Mouse (Mus musculus): ENCODE measurements around the gene Elmod3. TPM values are rescaled to one million over a fixed set of nuclear protein-coding genes. Genes with fewer than 3 reads are reported as not detected.

Gene Elmod3
- total and polyA plus RNA-seq, 2 experiments from 2014 or later, result 16.0 to 18.3 TPM

GRCm38 (mm10) chr6:72598791-72599557 is 761 bp upstream of the Elmod3 start:
- no peaks in the 10 kb centered on the region for H3K27me3 ChIP-seq (ENCODE audit: insufficient read depth, low read length)
- TF ChIP-seq CTCF (IDR thresholded peaks at IDR 0.05), result no peak
- ATAC-seq (ENCODE audit: low FRiP score), result peak; percentile 5; the same call in 1 of the 2 replicates
- H3K9ac ChIP-seq (replicated peaks; ENCODE audit: low read length, poor library complexity, severe bottlenecking), result peak overlapping the region; percentile 60
- peak overlapping the region; percentile 77 for H3K4me2 ChIP-seq (ENCODE audit: low read depth, low read length, poor library complexity, severe bottlenecking)
- 45% methylated on average over 12 of the region's 12 CpGs for WGBS
- H3K36me3 ChIP-seq (ENCODE audit: insufficient read depth, low read length), result no peaks in the 10 kb centered on the region
- peak; percentile 61 for DNase-seq (ENCODE audit: low spot score)
- H3K27ac ChIP-seq (ENCODE audit: low read depth, low read length), result peak overlapping the region; percentile 63; the same call in 1 of the 2 replicates
- H3K4me3 ChIP-seq (ENCODE audit: low read depth, low read length), result peak overlapping the region; percentile 65
- no peaks in the 10 kb centered on the region for H3K9me3 ChIP-seq (ENCODE audit: low read length)
- 0 out of 2 replicates have a peak, but pooled peaks cover 6% of the 10 kb centered on the region for H3K4me1 ChIP-seq (ENCODE audit: insufficient read depth, low read length)

GRCm38 (mm10) chr6:72597083-72597874 is 934 bp downstream of the Elmod3 start:
- ATAC-seq (ENCODE audit: low FRiP score), result no peak
- 41% methylated on average over 13 of the region's 13 CpGs for WGBS
- H3K4me1 ChIP-seq (ENCODE audit: insufficient read depth, low read length), result 0 out of 2 replicates have a peak, but pooled peaks cover 6% of the 10 kb centered on the region
- peak overlapping the region; percentile 65 for H3K4me3 ChIP-seq (ENCODE audit: low read depth, low read length)
- no peaks in the 10 kb centered on the region for H3K9me3 ChIP-seq (ENCODE audit: low read length)
- peak overlapping the region; percentile 61 for H3K9ac ChIP-seq (replicated peaks; ENCODE audit: low read length, poor library complexity, severe bottlenecking)
- peak; percentile 20 for DNase-seq (ENCODE audit: low spot score)
- no peaks in the 10 kb centered on the region for H3K27me3 ChIP-seq (ENCODE audit: insufficient read depth, low read length)
- H3K36me3 ChIP-seq (ENCODE audit: insufficient read depth, low read length), result no peaks in the 10 kb centered on the region
- H3K4me2 ChIP-seq (ENCODE audit: low read depth, low read length, poor library complexity, severe bottlenecking), result peak overlapping the region; percentile 77
- peak overlapping the region; percentile 21; the same call in 1 of the 2 replicates for H3K27ac ChIP-seq (ENCODE audit: low read depth, low read length)
- peak; percentile 26 for TF ChIP-seq CTCF (IDR thresholded peaks at IDR 0.05)

- no peak for TF ChIP-seq CTCF (IDR thresholded peaks at IDR 0.05)
- Histone ChIP-seq H3K9ac (replicated peaks; ENCODE audit: low read length, poor library complexity, severe bottlenecking) (no peak overlapping the region), H3K27ac (ENCODE audit: low read depth, low read length) (no peak overlapping the region), H3K4me1 (ENCODE audit: insufficient read depth, low read length) (0 out of 2 replicates have a peak, but pooled peaks cover 6% of the 10 kb centered on the region), H3K4me3 (ENCODE audit: low read depth, low read length) (no peak overlapping the region), H3K27me3 (ENCODE audit: insufficient read depth, low read length) (no peaks in the 10 kb centered on the region), H3K9me3 (ENCODE audit: low read length) (no peaks in the 10 kb centered on the region), H3K36me3 (ENCODE audit: insufficient read depth, low read length) (no peaks in the 10 kb centered on the region), H3K4me2 (ENCODE audit: low read depth, low read length, poor library complexity, severe bottlenecking) (no peak overlapping the region)
- ATAC-seq (ENCODE audit: low FRiP score), result no peak
- 67% methylated on average over 5 of the region's 5 CpGs for WGBS
- DNase-seq (ENCODE audit: low spot score), result no peak
Observed at GRCm38 (mm10) chr6:72593914-72594313, 4.3 kb downstream of the Elmod3 start.

- Histone ChIP-seq H3K9ac (replicated peaks; ENCODE audit: low read length, poor library complexity, severe bottlenecking) (no peak overlapping the region), H3K9me3 (ENCODE audit: low read length) (no peaks in the 10 kb centered on the region), H3K36me3 (ENCODE audit: insufficient read depth, low read length) (no peaks in the 10 kb centered on the region), H3K4me2 (ENCODE audit: low read depth, low read length, poor library complexity, severe bottlenecking) (no peak overlapping the region), H3K27me3 (ENCODE audit: insufficient read depth, low read length) (no peaks in the 10 kb centered on the region), H3K4me1 (ENCODE audit: insufficient read depth, low read length) (0 out of 2 replicates have a peak, but pooled peaks cover 6% of the 10 kb centered on the region), H3K4me3 (ENCODE audit: low read depth, low read length) (no peak overlapping the region), H3K27ac (ENCODE audit: low read depth, low read length) (no peak overlapping the region)
- no peak for ATAC-seq (ENCODE audit: low FRiP score)
- no peak for TF ChIP-seq CTCF (IDR thresholded peaks at IDR 0.05)
- WGBS, result 80% methylated on average over 6 of the region's 6 CpGs
- no peak for DNase-seq (ENCODE audit: low spot score)
Observed at GRCm38 (mm10) chr6:72593011-72593803, 5.0 kb downstream of the Elmod3 start.

GRCm38 (mm10) chr6:72590111-72590510 is 8.1 kb downstream of the Elmod3 start:
- Histone ChIP-seq H3K4me2 (ENCODE audit: low read depth, low read length, poor library complexity, severe bottlenecking) (no peak overlapping the region), H3K9me3 (ENCODE audit: low read length) (no peaks in the 10 kb centered on the region), H3K27me3 (ENCODE audit: insufficient read depth, low read length) (no peaks in the 10 kb centered on the region), H3K27ac (ENCODE audit: low read depth, low read length) (no peak overlapping the region), H3K4me1 (ENCODE audit: insufficient read depth, low read length) (no peaks in the 10 kb centered on the region), H3K9ac (replicated peaks; ENCODE audit: low read length, poor library complexity, severe bottlenecking) (no peak overlapping the region), H3K36me3 (ENCODE audit: insufficient read depth, low read length) (peaks cover 8% of the 10 kb centered on the region; the same call in 1 of the 2 replicates), H3K4me3 (ENCODE audit: low read depth, low read length) (no peak overlapping the region)
- DNase-seq (ENCODE audit: low spot score) (no peak), ATAC-seq (ENCODE audit: low FRiP score) (no peak)
- TF ChIP-seq CTCF (IDR thresholded peaks at IDR 0.05), result no peak

Measured in midbrain, postnatal 0 days (tissue).